Mouse (Mus musculus) intestine, postnatal 0 days (tissue): Measurements from ENCODE around the gene Tmem127. TPM values are rescaled to one million over a fixed set of nuclear protein-coding genes. Genes with fewer than 3 reads are reported as not detected.
A peak's percentile ranks its signal among the peaks of the same experiment; 100 is the strongest.

Source experiments
- ATAC-seq: fragments of 200-750 bp; cut with Nextera tagmentation; 2 replicates; pipeline ENCODE4 v1.8.0; 2017; ENCODE audit warnings: mild to moderate bottlenecking, moderate TSS enrichment, moderate library complexity
- H3K27ac ChIP-seq: fragments of 300-500 bp; sonication (generic); 2 replicates; pipeline ENCODE4 v1.5.1; 2014; ENCODE audit warnings: mild to moderate bottlenecking, low read depth, low read length, moderate library complexity
- H3K27me3 ChIP-seq: fragments of 300-500 bp; sonication (generic); replicated peaks from 2 replicates; pipeline ENCODE4 v1.6.1; 2014; ENCODE audit warnings: low read length, mixed read lengths; ENCODE audit not compliant: control insufficient read depth, insufficient read depth
- H3K36me3 ChIP-seq: fragments of 300-500 bp; sonication (generic); 2 replicates; pipeline ENCODE4 v1.6.1; 2014; ENCODE audit warnings: mild to moderate bottlenecking, moderate library complexity; ENCODE audit not compliant: control insufficient read depth, insufficient read depth
- H3K4me1 ChIP-seq: fragments of 300-500 bp; sonication (generic); replicated peaks from 2 replicates; pipeline ENCODE4 v1.6.1; 2014; ENCODE audit warnings: antibody characterized with exemption, low read length, mixed read lengths; ENCODE audit not compliant: control insufficient read depth, insufficient read depth
- H3K4me2 ChIP-seq: fragments of 300-500 bp; sonication (generic); replicated peaks from 2 replicates; pipeline ENCODE4 v1.6.1; 2014; ENCODE audit warnings: low read depth, mild to moderate bottlenecking, moderate library complexity
- H3K4me3 ChIP-seq: fragments of 300-500 bp; sonication (generic); 2 replicates; pipeline ENCODE4 v1.5.1; 2014; ENCODE audit warnings: low read depth, low read length
- H3K9ac ChIP-seq: fragments of 300-500 bp; sonication (generic); 2 replicates; pipeline ENCODE4 v1.6.1; 2014; ENCODE audit warnings: mild to moderate bottlenecking, low read depth, low read length
- H3K9me3 ChIP-seq: fragments of 300-500 bp; sonication (generic); 2 replicates; pipeline ENCODE4 v1.6.1; 2016; ENCODE audit warnings: mixed run types; ENCODE audit not compliant: control insufficient read depth
- CTCF ChIP-seq: sonication (generic); IDR thresholded peaks from 2 replicates; pipeline ENCODE4 v1.5.1; 2016; ENCODE audit warnings: low read depth, mild to moderate bottlenecking, control low read depth, antibody characterized with exemption, moderate library complexity
- WGBS: fragments of 180-500 bp; shearing (Covaris S2); extraction: QIAGEN DNeasy Blood & Tissue Kit; methylation state at CpG from one replicate; pipeline ENCODE4 v1.1.7; 2014; 5-methylcytosine and 5-hydroxymethylcytosine counted together
- polyA plus RNA-seq: library from polyadenylated mRNA; unstranded; fragments of >200 nt; fragmentation: Nextera tagmentation; extraction: Ambion mirVana; gene quantifications from 2 replicates; pipeline ENCODE4 v1.2.1, GENCODE M21; 2015

Gene Tmem127
- polyA plus RNA-seq, 1 experiment from 2014 or later = 32.8 TPM

- no peak for ATAC-seq
- TF ChIP-seq CTCF = no peak
- no peak overlapping the region for H3K9ac ChIP-seq
These were observed 25.1 kb downstream of the Tmem127 start for GRCm38 (mm10) chr2:127272806-127273205.

GRCm38 (mm10) chr2:127274590-127274989, 26.9 kb downstream of the Tmem127 start:
- TF ChIP-seq CTCF = no peak
- 94% methylated on average over 2 of the region's 2 CpGs for WGBS
- no peak for ATAC-seq
- Histone ChIP-seq H3K9me3 (no peaks in the 10 kb centered on the region), H3K27ac (no peak overlapping the region), H3K4me2 (no peak overlapping the region), H3K4me1 (no peaks in the 10 kb centered on the region), H3K27me3 (no peaks in the 10 kb centered on the region), H3K36me3 (no peaks in the 10 kb centered on the region), H3K9ac (no peak overlapping the region), H3K4me3 (no peak overlapping the region)

More at GRCm38 (mm10) chr2:127272806-127273205, 25.1 kb downstream of the Tmem127 start:
- no peaks in the 10 kb centered on the region for H3K9me3 ChIP-seq
- H3K4me3 ChIP-seq = no peak overlapping the region
- WGBS = 96% methylated on average over 3 of the region's 3 CpGs
- 0 out of 2 replicates have a peak overlapping the region, but pooled peaks have one; percentile 1 for H3K4me2 ChIP-seq
- no peaks in the 10 kb centered on the region for H3K27me3 ChIP-seq
- H3K27ac ChIP-seq = no peak overlapping the region
- no peaks in the 10 kb centered on the region for H3K36me3 ChIP-seq
- no peaks in the 10 kb centered on the region for H3K4me1 ChIP-seq

DNA sequence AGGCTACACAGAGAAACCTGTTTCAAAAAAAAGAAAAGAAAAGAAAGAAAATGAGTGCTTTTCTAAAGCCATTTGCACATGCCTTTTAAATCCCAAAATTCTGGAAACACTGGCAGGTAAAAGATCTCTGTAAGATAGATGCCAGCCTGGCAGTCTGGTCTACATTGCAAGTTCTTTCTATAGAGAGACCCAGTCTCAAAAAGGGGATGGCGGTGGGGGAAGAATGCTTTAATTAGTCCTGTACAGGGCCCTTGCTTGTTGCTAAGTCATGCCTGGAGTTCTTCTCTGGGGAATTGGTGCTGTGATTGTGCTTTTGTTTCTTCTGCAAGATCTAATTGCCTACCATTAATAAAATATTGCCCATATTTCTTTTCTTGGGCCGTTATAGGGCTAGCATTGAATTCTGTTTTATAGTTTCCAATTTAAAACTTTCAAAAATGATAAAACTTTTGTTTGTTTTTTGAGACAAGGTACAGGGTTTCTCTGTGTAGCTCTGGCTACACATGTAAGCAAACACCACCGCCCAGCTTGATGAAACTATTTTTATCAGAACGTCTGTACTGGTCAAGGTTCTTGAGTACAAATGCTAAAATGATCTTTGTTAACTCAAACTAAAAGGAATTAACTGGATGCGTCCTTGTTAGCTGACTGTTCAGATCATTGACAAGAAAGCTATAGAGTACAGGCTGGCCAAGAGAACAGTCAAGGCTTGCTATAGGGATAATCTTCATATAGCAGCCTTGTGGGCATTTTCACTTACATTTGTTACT, 28.0 kb downstream of the Tmem127 start:
- 59% methylated on average over 5 of the region's 5 CpGs for WGBS

GRCm38 (mm10) chr2:127278162-127278561, 30.5 kb downstream of the Tmem127 start:
- H3K4me3 ChIP-seq = no peak overlapping the region
- TF ChIP-seq CTCF = no peak
- H3K27ac ChIP-seq = no peak overlapping the region
- no peaks in the 10 kb centered on the region for H3K4me1 ChIP-seq
- no peaks in the 10 kb centered on the region for H3K27me3 ChIP-seq
- no peaks in the 10 kb centered on the region for H3K36me3 ChIP-seq
- H3K9ac ChIP-seq = no peak overlapping the region
- H3K4me2 ChIP-seq = no peak overlapping the region
- no peaks in the 10 kb centered on the region for H3K9me3 ChIP-seq
- 0 out of 2 replicates have a peak, but pooled peaks have one; percentile 33 for ATAC-seq

More for the DNA sequence above, 28.0 kb downstream of the Tmem127 start:
- Histone ChIP-seq H3K4me3 (no peak overlapping the region), H3K27me3 (no peaks in the 10 kb centered on the region), H3K4me2 (no peak overlapping the region), H3K27ac (no peak overlapping the region), H3K9me3 (no peaks in the 10 kb centered on the region), H3K36me3 (no peaks in the 10 kb centered on the region), H3K4me1 (no peaks in the 10 kb centered on the region), H3K9ac (no peak overlapping the region)
- no peak for TF ChIP-seq CTCF
- no peak for ATAC-seq

GRCm38 (mm10) chr2:127292250-127292649, 44.5 kb downstream of the Tmem127 start:
- no peaks in the 10 kb centered on the region for H3K9me3 ChIP-seq
- no peak overlapping the region for H3K27ac ChIP-seq
- ATAC-seq = no peak
- no peak overlapping the region for H3K4me2 ChIP-seq
- H3K27me3 ChIP-seq = no peaks in the 10 kb centered on the region
- no peak overlapping the region for H3K4me3 ChIP-seq
- no peak for TF ChIP-seq CTCF
- no peaks in the 10 kb centered on the region for H3K4me1 ChIP-seq
- peaks cover 58% of the 10 kb centered on the region for H3K36me3 ChIP-seq
- no peak overlapping the region for H3K9ac ChIP-seq
- 60% methylated on average over 4 of the region's 4 CpGs for WGBS

GRCm38 (mm10) chr2:127297001-127297805, 49.5 kb downstream of the Tmem127 start:
- no peak overlapping the region for H3K9ac ChIP-seq
- no peak overlapping the region for H3K27ac ChIP-seq
- no peak for TF ChIP-seq CTCF
- no peaks in the 10 kb centered on the region for H3K9me3 ChIP-seq
- peaks cover 77% of the 10 kb centered on the region for H3K36me3 ChIP-seq
- 88% methylated on average over 7 of the region's 7 CpGs for WGBS
- H3K4me2 ChIP-seq = no peak overlapping the region
- ATAC-seq = no peak
- no peak overlapping the region for H3K4me3 ChIP-seq
- H3K27me3 ChIP-seq = no peaks in the 10 kb centered on the region
- no peaks in the 10 kb centered on the region for H3K4me1 ChIP-seq
